Mouse (Mus musculus) T-helper 17 cell (primary cell): ENCODE results near the gene Lonrf3.

ENCODE experiments used
- in situ Hi-C, 2 experiments: fragments of 300-600 bp; cut with MboI, MseI; formaldehyde crosslinking; loops; 1 replicate in 1 of 2; 2 replicates in 1 of 2; pipeline ENCODE4 v1.15.1; 2025; ENCODE audit warnings: high pct_unique_total_duplicates in 2 of 2

The Lonrf3 gene

GRCm38 (mm10) chrX:36328271-36329039 lies at the start of gene Lonrf3:
TSS of gene Lonrf3 (plus strand) at chrX:36328353.
- in situ Hi-C loops, result no loop called here

GRCm38 (mm10) chrX:36278750-36279149 lies 49.4 kb upstream of the Lonrf3 start:
- in situ Hi-C loops, result no loop called here

- in situ Hi-C loops, result no loop called here
Observed at GRCm38 (mm10) chrX:36311420-36311819, 16.7 kb upstream of the Lonrf3 start.

- in situ Hi-C loops, result no loop called here
Observed at GRCm38 (mm10) chrX:36327491-36328255, 480 bp upstream of the Lonrf3 start.

GRCm38 (mm10) chrX:36329040-36329649 lies 992 bp downstream of the Lonrf3 start:
- in situ Hi-C loops, result no loop called here

GRCm38 (mm10) chrX:36329849-36330411 lies 1.8 kb downstream of the Lonrf3 start:
- in situ Hi-C loops, result loop anchor here in 1 of 2 experiments (5.0 kb wide), 1 partner anchor 103 kb away; no protein-coding TSS in a partner anchor

- in situ Hi-C loops, result no loop called here
Observed at GRCm38 (mm10) chrX:36352446-36352845, 24.3 kb downstream of the Lonrf3 start.

- in situ Hi-C loops, result no loop called here
Observed at GRCm38 (mm10) chrX:36385340-36385739, 57.2 kb downstream of the Lonrf3 start.

GRCm38 (mm10) chrX:36389971-36390370 lies 61.8 kb downstream of the Lonrf3 start:
- in situ Hi-C loops, result loop anchor here (5.0 kb wide), 2 partner anchors 163 to 168 kb away; no protein-coding TSS in a partner anchor

GRCm38 (mm10) chrX:36390503-36390902 lies 62.4 kb downstream of the Lonrf3 start:
- in situ Hi-C loops, result loop anchor here (5.0 kb wide), 2 partner anchors 163 to 168 kb away; no protein-coding TSS in a partner anchor

- in situ Hi-C loops, result loop anchor here (5.0 kb wide), 2 partner anchors 165 to 170 kb away; no protein-coding TSS in a partner anchor
Observed at GRCm38 (mm10) chrX:36392672-36393071, 64.5 kb downstream of the Lonrf3 start.

GRCm38 (mm10) chrX:36393279-36393678 lies 65.1 kb downstream of the Lonrf3 start:
- in situ Hi-C loops, result loop anchor here (5.0 kb wide), 2 partner anchors 166 to 171 kb away; no protein-coding TSS in a partner anchor

- in situ Hi-C loops, result no loop called here
Observed at GRCm38 (mm10) chrX:36400980-36401379, 72.8 kb downstream of the Lonrf3 start, which contains the start of gene Gm6268. TSS of gene Gm6268 (plus strand) at chrX:36401280.

GRCm38 (mm10) chrX:36402316-36402715 lies 74.2 kb downstream of the Lonrf3 start:
- in situ Hi-C loops, result no loop called here
